Mouse (Mus musculus): ENCODE measurements at regions not wholly inside any gene's neighbourhood (a gene's known extent, or its start where the extent isn't known, plus 50 kb on each side); places are given as distances from the start of the nearest gene placed in this dataset.
A peak's percentile ranks its signal among the peaks of the same experiment; 100 is the strongest.
"Not testable (repeated sequence)": the region's sequence is repeated elsewhere in the genome, so short reads cannot be mapped to it uniquely, and the experiment has no call there.

DNA sequence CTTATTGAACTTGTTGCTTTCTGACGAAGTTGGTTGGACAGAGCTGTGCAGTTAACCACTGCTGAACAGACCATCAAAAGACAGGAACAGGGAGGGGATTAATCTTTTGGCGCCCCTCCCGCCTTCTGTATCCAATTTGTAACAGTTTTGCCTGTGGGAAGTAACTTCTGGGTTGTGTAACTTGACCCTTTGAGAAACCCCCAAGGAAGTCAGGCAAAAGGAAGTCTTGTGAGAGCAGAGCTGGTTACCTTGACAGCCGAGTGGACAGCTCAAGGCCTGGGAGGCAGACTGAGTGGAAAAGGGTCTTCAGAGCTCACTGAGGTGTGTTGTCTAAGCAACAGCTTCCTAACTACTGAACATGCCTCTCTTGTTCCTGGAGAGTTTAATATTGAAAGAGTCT is 75.8 kb upstream of the Hao2 start:
- DNase-seq: no peak
- intact Hi-C loops (cut with DNase I): no loop called here

DNA sequence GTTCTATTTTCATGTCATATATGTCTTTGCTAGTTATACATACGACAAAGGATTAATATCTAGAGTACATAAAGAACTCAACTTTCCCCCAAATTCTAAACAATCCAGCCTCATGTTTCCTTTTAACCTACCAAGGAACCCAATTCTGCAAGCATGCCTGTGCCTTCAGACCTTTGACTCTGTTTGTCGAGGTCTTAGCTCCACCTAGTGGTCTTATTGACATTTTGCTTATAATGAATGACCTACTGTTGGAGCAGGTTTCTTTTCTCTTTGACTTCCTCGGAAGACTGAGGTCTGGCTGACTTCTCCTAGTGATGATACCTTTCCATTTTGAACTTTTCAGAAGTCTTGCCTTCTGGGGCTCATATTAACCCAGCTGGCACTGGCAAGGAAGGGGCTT is 82.7 kb upstream of the Hao2 start:
- peak; percentile 28 to 42 for DNase-seq
- intact Hi-C loops (cut with DNase I): loop anchor here (1.0 kb wide), 2 partner anchors 60 to 80 kb away; no protein-coding TSS in a partner anchor

DNA sequence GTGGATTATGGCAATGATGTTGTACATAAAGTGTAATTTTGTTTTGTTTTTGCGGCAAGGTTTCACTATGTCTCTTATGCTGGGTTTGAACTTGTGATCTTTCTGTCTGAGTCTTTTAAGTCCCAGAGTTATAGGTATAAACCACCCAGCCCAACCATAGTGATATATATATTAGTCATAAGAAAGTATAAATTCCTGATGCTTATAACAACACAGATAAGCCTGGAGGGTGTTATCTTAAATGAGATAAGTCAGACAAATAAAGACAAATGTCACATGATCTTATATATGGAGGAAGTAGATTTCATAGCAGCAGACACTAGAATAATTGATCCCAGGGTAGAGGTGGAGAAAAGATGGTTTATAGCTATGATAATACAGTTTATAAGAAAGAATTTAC is 89.7 kb upstream of the Hao2 start:
- intact Hi-C loops (cut with DNase I): no loop called here
- no peak for DNase-seq

DNA sequence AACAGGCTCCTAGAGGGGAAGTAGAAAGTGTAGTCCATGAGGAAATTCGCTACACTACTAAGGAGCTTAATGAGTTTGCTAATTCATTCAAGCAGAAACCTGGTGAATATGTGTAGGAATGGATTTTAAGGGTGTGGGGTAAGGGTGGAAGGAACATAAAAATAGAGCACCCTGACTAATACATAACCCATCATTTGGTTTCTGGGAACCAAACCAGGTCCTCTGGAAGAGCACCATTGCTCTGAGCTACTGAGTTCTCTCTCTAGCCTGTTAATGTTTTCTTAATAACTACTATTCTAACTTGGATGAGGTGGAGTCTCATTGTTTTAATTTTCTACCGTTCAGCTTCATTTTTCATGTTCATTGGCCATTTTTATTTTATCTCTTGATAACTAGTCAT is 94.2 kb upstream of the Hao2 start:
- intact Hi-C loops (cut with DNase I): not testable (repeated sequence)

DNA sequence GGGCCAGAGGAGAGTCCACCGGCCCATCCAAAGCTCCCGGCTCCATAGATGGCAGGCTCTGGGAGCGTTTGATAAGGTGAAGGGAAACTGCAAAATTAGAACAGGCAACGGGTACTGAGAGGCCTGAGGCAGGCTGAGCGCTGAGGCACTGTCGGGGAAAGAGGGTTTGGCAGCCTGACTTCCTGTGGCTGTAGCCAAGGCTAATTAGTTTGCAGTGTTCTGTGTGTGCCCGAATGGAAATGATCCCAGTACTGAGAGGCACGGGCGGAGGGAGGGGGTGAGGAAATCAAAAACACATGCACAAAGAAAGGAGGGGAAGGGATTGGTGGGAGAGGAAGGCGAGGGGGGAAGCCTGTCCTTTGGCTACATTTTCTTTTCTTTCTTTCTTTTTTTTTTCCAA is 97.8 kb upstream of the Hao2 start:
- intact Hi-C loops (cut with DNase I): no loop called here
- DNase-seq: peak; percentile 25 to 30

More for the DNA sequence above, 94.2 kb upstream of the Hao2 start:
- not testable (repeated sequence) for DNase-seq

DNA sequence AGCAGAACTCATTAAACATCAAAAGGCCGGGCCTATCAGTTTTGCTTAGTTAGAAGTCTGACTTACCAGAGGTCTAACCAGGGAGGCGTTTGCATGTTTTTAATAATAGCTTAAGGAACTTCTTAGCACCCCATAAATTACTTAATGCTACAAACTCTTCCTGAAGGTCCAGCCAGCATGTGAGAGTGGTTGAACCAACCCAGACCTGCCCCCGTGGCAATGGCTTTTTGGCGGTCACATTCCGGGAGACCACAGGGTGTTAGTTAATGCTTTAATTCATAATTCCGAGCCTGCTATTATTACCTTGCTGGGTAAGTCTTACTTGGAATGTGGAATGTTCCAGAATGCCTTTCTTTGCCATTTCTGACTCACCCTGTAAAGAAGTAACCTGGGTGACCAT is 98.2 kb upstream of the Hao2 start:
- DNase-seq: no peak
- intact Hi-C loops (cut with DNase I): no loop called here

DNA sequence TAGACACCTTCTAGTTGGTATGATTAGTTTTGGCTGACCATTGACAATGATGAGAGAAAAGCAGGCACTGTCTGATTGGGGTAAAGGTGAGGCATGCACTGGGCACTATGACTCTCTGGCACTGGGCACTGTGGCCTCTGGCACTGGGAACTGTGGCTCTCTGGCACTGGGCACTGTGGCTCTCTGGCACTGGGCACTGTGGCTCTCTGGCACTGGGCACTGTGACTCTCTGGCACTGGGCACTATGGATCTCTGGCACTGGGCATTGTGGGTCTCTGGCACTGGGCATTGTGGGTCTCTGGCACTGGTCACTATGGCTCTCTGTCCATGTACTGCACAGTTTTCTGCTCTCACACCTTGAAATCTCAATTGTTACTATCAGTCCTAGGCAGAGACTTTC is 101.0 kb upstream of the Hao2 start:
- no peak for DNase-seq
- intact Hi-C loops (cut with DNase I): no loop called here

DNA sequence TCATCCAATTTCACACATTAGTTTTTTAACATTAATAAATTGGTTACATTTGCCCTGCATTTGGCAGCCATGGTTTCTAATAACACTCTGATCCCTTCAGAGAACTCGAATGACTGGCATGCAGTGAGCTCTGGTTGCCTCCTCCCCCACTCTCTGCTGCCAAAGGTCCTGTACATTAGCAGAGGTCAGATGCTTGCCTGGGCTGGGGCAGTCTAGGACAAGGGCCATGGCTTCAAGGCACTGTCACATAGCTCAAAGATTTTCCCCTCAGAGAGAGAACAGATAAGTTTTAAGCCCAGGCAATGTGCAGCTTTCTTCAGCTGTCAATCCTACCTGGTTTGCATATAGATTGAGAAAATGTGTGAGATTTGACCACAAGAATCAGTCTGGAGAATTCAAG is 110.2 kb upstream of the Wars2 start:
- intact Hi-C loops (cut with DNase I): no loop called here

DNA sequence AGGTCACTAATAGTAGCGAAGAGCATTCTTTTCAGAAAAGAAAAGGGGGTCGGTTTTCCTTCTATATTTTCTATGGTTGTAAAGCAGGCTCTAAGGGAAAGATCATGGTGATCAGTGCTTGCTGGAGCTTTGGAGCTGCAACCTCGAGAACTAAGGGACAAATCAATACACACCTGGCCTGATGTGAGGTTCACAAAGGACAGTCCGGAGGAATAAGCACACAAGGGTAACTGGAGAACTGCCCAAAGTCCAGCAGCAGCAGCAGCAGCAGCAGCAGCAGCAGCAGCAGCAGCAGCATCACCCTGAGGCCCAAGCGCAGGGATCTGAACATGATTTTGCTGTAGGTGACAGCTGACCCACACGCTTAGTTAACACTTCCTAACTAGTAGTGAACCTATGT is 94.7 kb upstream of the Wars2 start:
- intact Hi-C loops (cut with DNase I): no loop called here
- DNase-seq: no peak

More for the DNA sequence above, 110.2 kb upstream of the Wars2 start:
- no peak for DNase-seq

DNA sequence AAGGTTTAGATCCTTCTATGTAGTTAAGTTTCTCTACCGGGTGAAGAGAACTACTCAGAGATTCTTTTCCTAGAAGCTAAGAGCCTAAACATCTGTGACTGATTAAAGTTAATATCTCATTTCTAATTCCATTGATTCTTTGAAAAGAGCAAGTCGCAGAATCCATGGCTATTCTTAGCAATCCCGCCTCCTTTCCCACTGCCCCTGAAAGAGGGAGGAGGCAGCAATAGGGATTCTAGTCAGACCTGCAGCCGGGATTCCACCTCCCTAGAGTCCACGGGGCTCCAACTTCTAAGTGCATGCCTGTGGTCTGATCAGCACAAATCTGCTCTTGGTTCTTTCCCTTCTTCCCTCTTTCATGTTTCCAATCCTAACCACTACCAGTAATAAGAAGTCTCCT is 93.7 kb upstream of the Wars2 start:
- intact Hi-C loops (cut with DNase I): no loop called here
- DNase-seq: no peak

DNA sequence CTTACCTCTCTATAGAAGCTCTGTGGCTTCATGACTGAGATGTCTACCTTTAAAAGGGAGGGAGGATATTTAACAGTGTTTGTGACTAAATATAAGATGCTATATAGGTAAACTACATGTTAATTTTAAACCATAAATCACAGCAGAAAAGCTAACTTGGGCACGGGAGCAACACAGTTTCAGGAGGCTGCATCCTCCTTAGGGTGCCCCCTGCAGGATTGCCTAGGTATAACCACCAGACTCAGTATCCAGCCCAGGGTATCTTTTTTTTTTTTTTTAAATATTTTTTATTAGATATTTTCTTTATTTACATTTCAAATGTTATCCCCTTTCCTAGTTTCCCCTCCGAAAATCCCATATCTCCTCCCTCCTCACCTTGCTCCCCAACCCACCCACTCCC is 91.6 kb upstream of the Wars2 start:
- intact Hi-C loops (cut with DNase I): no loop called here
- no peak for DNase-seq

DNA sequence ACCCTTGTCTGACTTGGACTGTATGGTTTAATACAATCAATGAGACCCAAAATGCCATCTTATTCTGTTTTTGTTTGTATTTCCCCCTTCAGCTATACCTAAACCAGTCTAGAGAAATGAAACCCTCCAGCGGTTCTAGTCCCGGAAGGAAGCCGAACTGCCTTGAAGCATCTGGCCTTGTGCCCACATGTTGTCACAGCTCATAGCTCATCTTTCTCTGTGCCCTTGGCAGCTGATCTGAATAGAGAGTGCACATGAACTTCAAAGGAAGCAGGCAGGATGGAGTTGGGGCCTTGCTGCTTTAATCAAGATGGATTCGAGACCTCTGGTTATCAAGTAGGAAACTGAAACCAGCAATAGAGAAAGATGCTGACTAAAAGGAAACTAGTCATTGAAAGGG is 88.7 kb upstream of the Wars2 start:
- DNase-seq: no peak
- intact Hi-C loops (cut with DNase I): no loop called here

DNA sequence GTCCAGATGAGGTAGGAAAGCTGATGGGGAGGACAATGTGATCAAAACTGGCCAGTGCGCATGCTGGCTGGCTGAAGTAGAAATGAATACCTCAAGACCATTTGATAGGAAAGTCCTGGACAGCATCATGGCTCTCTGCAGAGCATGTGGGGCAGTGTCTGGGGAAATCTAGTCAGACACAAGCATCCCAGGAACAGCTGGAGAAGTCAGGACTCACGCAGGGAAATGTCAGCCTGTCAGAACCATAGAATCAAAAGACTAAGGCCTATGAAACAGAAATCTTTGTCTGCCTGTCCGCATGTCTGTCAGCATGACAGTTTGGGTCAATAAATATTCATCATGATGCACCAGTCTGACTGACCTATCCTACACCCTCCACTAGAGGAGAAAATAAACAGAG is 73.7 kb upstream of the Wars2 start:
- DNase-seq: no peak
- intact Hi-C loops (cut with DNase I): no loop called here

All from heart, postnatal 10 days (tissue).